Mouse (Mus musculus) gastrocnemius, adult 2 months (tissue): Measurements from ENCODE around the gene Gm11985. TPM values are rescaled to one million over a fixed set of nuclear protein-coding genes. Genes with fewer than 3 reads are reported as not detected.

Experiments
- DNase-seq: peaks from one replicate; pipeline ENCODE4 v3.0.0; 2022
- H3K27ac ChIP-seq: fragments of 200-600 bp; 2 replicates; pipeline ENCODE4 v1.8.1; 2022; ENCODE audit warnings: mild to moderate bottlenecking
- H3K4me3 ChIP-seq: fragments of 200-600 bp; 2 replicates; pipeline ENCODE4 v1.8.1; 2022; ENCODE audit warnings: mild to moderate bottlenecking, moderate library complexity
- CTCF ChIP-seq: fragments of 200-600 bp; IDR thresholded peaks from 2 replicates; pipeline ENCODE4 v1.8.1; 2022; ENCODE audit warnings: antibody characterized with exemption, mild to moderate bottlenecking, moderate library complexity
- intact Hi-C: fragments of 180-260 bp; cut with DNase I; formaldehyde crosslinking; loops from one replicate; pipeline ENCODE4 v1.15.1; 2025
- total RNA-seq, 2 experiments: library from RNA; stranded (reverse); gene quantifications; 2 replicates each; pipeline ENCODE4 v1.2.3; 2021

Gene Gm11985
- total RNA-seq, 2 experiments from 2014 or later: not detected

GRCm38 (mm10) chr11:7142725-7143124 lies 45.6 kb downstream of the Gm11985 start:
- Histone ChIP-seq H3K4me3 (no peak overlapping the region), H3K27ac (no peak overlapping the region)
- intact Hi-C loops: no loop called here
- TF ChIP-seq CTCF: no peak
- DNase-seq: no peak

- Histone ChIP-seq H3K27ac (no peak overlapping the region), H3K4me3 (no peak overlapping the region)
- peak; percentile 39 for DNase-seq
- intact Hi-C loops: loop anchor here (2.0 kb wide), 1 partner anchor 486 kb away; no protein-coding TSS in a partner anchor
- peak; percentile 71 for TF ChIP-seq CTCF
Observed at GRCm38 (mm10) chr11:7140449-7140848, 47.9 kb downstream of the Gm11985 start.

GRCm38 (mm10) chr11:7138370-7138769 lies 50.0 kb downstream of the Gm11985 start:
- no peak for TF ChIP-seq CTCF
- intact Hi-C loops: no loop called here
- no peak for DNase-seq
- no peak overlapping the region for H3K4me3 ChIP-seq
- no peak overlapping the region for H3K27ac ChIP-seq

GRCm38 (mm10) chr11:7136246-7136855 lies 52.0 kb downstream of the Gm11985 start:
- no peak for TF ChIP-seq CTCF
- Histone ChIP-seq H3K27ac (no peak overlapping the region), H3K4me3 (no peak overlapping the region)
- no peak for DNase-seq
- intact Hi-C loops: no loop called here

- DNase-seq: peak; percentile 42
- no peak overlapping the region for H3K4me3 ChIP-seq
- no peak overlapping the region for H3K27ac ChIP-seq
- intact Hi-C loops: no loop called here
- no peak for TF ChIP-seq CTCF
Observed at GRCm38 (mm10) chr11:7135763-7136162, 52.6 kb downstream of the Gm11985 start.

GRCm38 (mm10) chr11:7135301-7135700 lies 53.1 kb downstream of the Gm11985 start:
- H3K4me3 ChIP-seq: no peak overlapping the region
- TF ChIP-seq CTCF: no peak
- H3K27ac ChIP-seq: no peak overlapping the region
- no peak for DNase-seq
- intact Hi-C loops: no loop called here

- intact Hi-C loops: no loop called here
- DNase-seq: no peak
- H3K27ac ChIP-seq: no peak overlapping the region
- H3K4me3 ChIP-seq: no peak overlapping the region
- no peak for TF ChIP-seq CTCF
Observed at GRCm38 (mm10) chr11:7134319-7134718, 54.0 kb downstream of the Gm11985 start.

GRCm38 (mm10) chr11:7133736-7134135 lies 54.6 kb downstream of the Gm11985 start:
- TF ChIP-seq CTCF: no peak
- DNase-seq: no peak
- Histone ChIP-seq H3K27ac (no peak overlapping the region), H3K4me3 (no peak overlapping the region)
- intact Hi-C loops: no loop called here

Other genes with a start within 250 kb of the Gm11985 start
- gene Adcy1, start 125.1 kb downstream of the Gm11985 start, total RNA-seq: under 1 TPM; 0.79 to 0.89 TPM
- gene Igfbp1, start 9.2 kb upstream of the Gm11985 start, total RNA-seq: not detected
- gene Igfbp3, start 25.4 kb upstream of the Gm11985 start, total RNA-seq: 10 to 100 TPM; 10.7 to 18.1 TPM